Mouse (Mus musculus): ENCODE results near the gene Chst1. TPM values are rescaled to one million over a fixed set of nuclear protein-coding genes. Genes with fewer than 3 reads are reported as not detected.

Chst1 gene
- total RNA-seq, 4 experiments from 2014 or later: 1.6 to 2.1 (median 1.9) TPM

Small RNA genes lying within 50 kb of the gene (microRNA-seq; reads per million reads assigned to microRNA genes)
- gene Mir7221 (not detected), gene Mir7222 (not detected)

Other genes starting within 250 kb of the Chst1 start
- gene Pex16, start 225.0 kb upstream of the Chst1 start, total RNA-seq (2022): 10 to 100 TPM; 22.2 to 28.5 (median 25.3) TPM
- under 1 TPM in 1 of 4 experiments, not detected in 3; 0.75 TPM for gene Large2, start 224.8 kb upstream of the Chst1 start, total RNA-seq (2022)
- 1 to 10 TPM in 2 of 4 experiments, under 1 TPM in 2; 0.26 to 1.5 (median 0.86) TPM for gene 1700029I15Rik, start 217.2 kb upstream of the Chst1 start, total RNA-seq (2022)
- gene Mapk8ip1, start 198.4 kb upstream of the Chst1 start, total RNA-seq (2022): 1 to 10 TPM; 3.4 to 4.6 (median 3.9) TPM
- gene Cry2, start 165.7 kb upstream of the Chst1 start, total RNA-seq (2022): 10 to 100 TPM; 22.6 to 35.6 (median 32.8) TPM
- 1 to 10 TPM; 5.5 to 6.8 (median 6.2) TPM for gene Slc35c1, start 139.2 kb upstream of the Chst1 start, total RNA-seq (2022)